Mouse (Mus musculus) cerebellum, adult 2 months (tissue): ENCODE measurements around the gene Tmem171. TPM values are rescaled to one million over a fixed set of nuclear protein-coding genes. Genes with fewer than 3 reads are reported as not detected.

ENCODE experiments used
- DNase-seq, 2 experiments: peaks; one replicate each; pipeline ENCODE4 v3.0.0; 2021
- H3K27ac ChIP-seq: fragments of 200-500 bp; 2 replicates; pipeline ENCODE4 v1.5.1; 2012; ENCODE audit warnings: low read length, control low read depth, inconsistent platforms; ENCODE audit not compliant: insufficient read depth
- H3K27me3 ChIP-seq: fragments of 200-500 bp; 2 replicates; pipeline ENCODE4 v1.6.1; 2012; ENCODE audit warnings: inconsistent platforms, mild to moderate bottlenecking, low read length, moderate library complexity; ENCODE audit not compliant: control insufficient read depth, insufficient read depth
- H3K4me1 ChIP-seq: fragments of 200-500 bp; 2 replicates; pipeline ENCODE4 v1.6.1; 2011; ENCODE audit warnings: low read length; ENCODE audit not compliant: control insufficient read depth, insufficient read depth
- H3K4me3 ChIP-seq: fragments of 200-500 bp; replicated peaks from 2 replicates; pipeline ENCODE3; 2011; ENCODE audit warnings: mild to moderate bottlenecking, low read depth, low read length, control low read depth; ENCODE audit not compliant: insufficient read depth
- CTCF ChIP-seq: fragments of 200-500 bp; IDR thresholded peaks from 2 replicates; pipeline ENCODE4 v1.5.1; 2011; ENCODE audit warnings: low read depth, mild to moderate bottlenecking, control low read depth, low read length, moderate library complexity, borderline replicate concordance; ENCODE audit not compliant: insufficient read depth
- POLR2A ChIP-seq: fragments of 200-500 bp; IDR thresholded peaks from 2 replicates; pipeline ENCODE4 v1.6.1; 2011; ENCODE audit warnings: low read length, control low read depth, borderline replicate concordance; ENCODE audit not compliant: insufficient read depth
- WGBS: fragments of 180-500 bp; shearing (Covaris S2); methylation state at CpG from one replicate; pipeline ENCODE4 v1.1.7; 2018; 5-methylcytosine and 5-hydroxymethylcytosine counted together
- polyA plus RNA-seq: library from polyadenylated mRNA; depleted of rRNA; stranded (reverse); fragments of >200 nt; gene quantifications from 2 replicates; pipeline ENCODE4 v1.2.3, GENCODE M21; 2012

Gene Tmem171
- polyA plus RNA-seq, 1 experiment = not detected

DNA sequence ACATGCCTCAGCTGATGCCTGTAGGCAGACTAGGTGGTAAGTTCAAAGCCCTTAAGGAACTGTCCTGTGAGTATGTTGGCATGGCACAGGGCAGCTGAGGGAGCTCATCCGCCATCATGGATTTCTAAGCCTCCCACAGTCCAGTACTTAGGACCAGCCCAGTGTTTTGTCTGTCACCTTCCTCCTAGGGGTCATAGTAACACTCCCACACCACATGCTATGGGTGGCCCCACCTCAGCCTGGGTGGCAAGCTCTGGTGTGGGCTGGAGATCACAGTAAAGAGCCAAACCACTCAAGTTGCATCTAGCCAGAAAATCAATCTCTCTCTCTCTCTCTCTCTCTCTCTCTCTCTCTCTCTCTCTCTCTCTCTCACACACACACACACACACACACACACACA lies 15.4 kb downstream of the Tmem171 start:
- no peak for TF ChIP-seq POLR2A
- TF ChIP-seq CTCF = no peak
- no peak overlapping the region for H3K27ac ChIP-seq
- DNase-seq = no peak
- no peaks in the 10 kb centered on the region for H3K27me3 ChIP-seq
- H3K4me1 ChIP-seq = no peaks in the 10 kb centered on the region
- 93% methylated on average over 1 of the region's 1 CpGs for WGBS
- no peak overlapping the region for H3K4me3 ChIP-seq

DNA sequence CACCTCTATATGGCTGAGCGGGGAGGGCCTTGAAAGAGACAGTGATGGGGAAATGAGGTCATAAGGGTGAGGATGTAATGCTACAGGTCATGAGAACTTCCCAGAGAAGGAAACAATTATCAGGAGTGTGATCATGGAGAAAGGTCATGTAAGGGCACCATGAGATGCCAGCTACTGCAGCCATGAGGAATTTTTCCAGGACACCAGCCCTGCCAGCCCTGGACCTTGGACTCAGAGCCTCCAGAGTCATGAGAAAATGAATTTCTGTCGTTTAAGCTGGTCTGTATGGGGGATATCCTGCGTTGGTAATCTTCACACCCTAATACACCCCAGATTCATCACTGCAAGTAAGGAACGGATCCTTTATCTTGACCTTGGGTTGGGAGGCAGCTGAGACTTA lies 20.7 kb downstream of the Tmem171 start:
- no peak for TF ChIP-seq CTCF
- no peak for TF ChIP-seq POLR2A
- Histone ChIP-seq H3K4me1 (no peaks in the 10 kb centered on the region), H3K27ac (no peak overlapping the region), H3K27me3 (no peaks in the 10 kb centered on the region), H3K4me3 (no peak overlapping the region)
- DNase-seq = no peak
- 66% methylated on average over 4 of the region's 4 CpGs for WGBS

GRCm38 (mm10) chr13:98669296-98669695 lies 25.3 kb downstream of the Tmem171 start:
- no peak overlapping the region for H3K4me3 ChIP-seq
- H3K27ac ChIP-seq = no peak overlapping the region
- TF ChIP-seq POLR2A = no peak
- TF ChIP-seq CTCF = no peak
- H3K4me1 ChIP-seq = no peaks in the 10 kb centered on the region
- DNase-seq = no peak
- 84% methylated on average over 3 of the region's 3 CpGs for WGBS
- no peaks in the 10 kb centered on the region; the same call in 1 of the 2 replicates for H3K27me3 ChIP-seq

GRCm38 (mm10) chr13:98667316-98667715 lies 27.3 kb downstream of the Tmem171 start:
- no peak for DNase-seq
- no peak overlapping the region for H3K27ac ChIP-seq
- no peaks in the 10 kb centered on the region; the same call in 1 of the 2 replicates for H3K27me3 ChIP-seq
- H3K4me3 ChIP-seq = no peak overlapping the region
- 82% methylated on average over 3 of the region's 3 CpGs for WGBS
- TF ChIP-seq CTCF (no peak), POLR2A (no peak)
- H3K4me1 ChIP-seq = no peaks in the 10 kb centered on the region

DNA sequence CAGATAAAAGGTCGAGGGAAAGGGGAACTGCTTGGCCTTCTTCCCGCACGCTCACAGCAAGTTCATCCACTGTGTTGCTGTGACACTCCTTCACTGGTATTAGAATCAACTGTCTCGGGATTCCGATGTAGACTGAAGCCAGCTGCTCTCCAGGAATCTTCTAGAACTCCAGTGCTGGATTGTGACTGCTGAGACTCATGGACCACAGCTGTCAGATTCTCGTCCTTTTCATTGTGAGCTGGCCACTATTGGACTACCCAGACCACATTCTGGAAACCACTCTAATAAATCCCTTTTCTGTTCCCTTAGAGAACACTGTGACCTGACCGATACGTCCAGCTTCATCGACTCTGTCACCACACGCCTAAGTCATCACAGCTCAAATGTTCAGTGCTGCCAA lies 29.4 kb downstream of the Tmem171 start:
- Histone ChIP-seq H3K27ac (no peak overlapping the region), H3K4me1 (no peaks in the 10 kb centered on the region), H3K27me3 (no peaks in the 10 kb centered on the region; the same call in 1 of the 2 replicates), H3K4me3 (no peak overlapping the region)
- TF ChIP-seq CTCF (no peak), POLR2A (no peak)
- WGBS = 75% methylated on average over 10 of the region's 10 CpGs
- no peak for DNase-seq

- no peak for DNase-seq
- H3K27ac ChIP-seq = no peak overlapping the region
- TF ChIP-seq POLR2A (no peak), CTCF (no peak)
- H3K4me3 ChIP-seq = no peak overlapping the region
- 88% methylated on average over 4 of the region's 4 CpGs for WGBS
- H3K4me1 ChIP-seq = no peaks in the 10 kb centered on the region
- no peaks in the 10 kb centered on the region; the same call in 1 of the 2 replicates for H3K27me3 ChIP-seq
These were observed 32.4 kb downstream of the Tmem171 start for GRCm38 (mm10) chr13:98662173-98662675.

DNA sequence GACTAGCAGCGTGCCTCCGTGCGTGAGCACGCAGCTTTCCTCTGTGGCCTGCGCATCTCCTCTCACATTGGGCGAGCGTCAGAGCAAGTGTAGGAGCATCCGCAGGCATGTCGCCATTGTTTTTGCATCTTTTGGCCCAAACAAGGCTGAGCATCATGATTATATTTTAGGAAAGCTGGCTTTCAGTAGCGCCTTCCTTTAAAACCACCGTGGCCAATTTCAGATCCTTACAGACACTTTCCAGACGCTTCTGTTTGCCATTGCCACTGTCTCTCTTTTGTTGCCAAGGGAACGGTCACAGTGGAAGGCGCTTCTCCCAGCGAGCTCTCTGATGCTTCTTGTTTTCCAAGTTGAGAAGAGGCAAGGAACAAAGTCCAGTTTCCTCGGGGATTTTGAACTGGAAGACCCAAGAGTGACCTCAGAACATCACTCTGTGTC lies 38.6 kb downstream of the Tmem171 start:
- WGBS = 58% methylated on average over 16 of the region's 16 CpGs
- Histone ChIP-seq H3K27me3 (no peaks in the 10 kb centered on the region), H3K4me1 (peaks cover 3% of the 10 kb centered on the region; the same call in 1 of the 2 replicates), H3K27ac (no peak overlapping the region), H3K4me3 (no peak overlapping the region)
- TF ChIP-seq CTCF (no peak), POLR2A (no peak)
- DNase-seq = no peak

DNA sequence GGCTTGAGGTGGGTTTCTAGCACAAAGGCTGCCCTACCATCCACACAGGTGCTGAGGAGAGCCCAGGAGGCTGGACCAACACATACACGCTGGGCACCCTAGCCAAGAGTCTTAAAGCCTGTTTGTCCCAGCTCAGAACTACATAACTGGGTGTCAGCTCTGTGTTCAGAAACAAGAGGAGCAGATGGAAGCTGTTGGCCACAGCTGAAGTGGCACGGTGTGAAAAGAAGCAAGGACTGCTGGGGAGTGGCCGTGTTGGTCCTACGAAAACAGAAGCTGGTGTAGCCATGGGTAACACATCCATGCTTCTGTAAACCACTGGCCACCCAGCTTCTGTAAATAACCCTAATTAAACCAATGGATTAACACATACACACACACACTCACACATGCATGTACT lies 39.3 kb downstream of the Tmem171 start:
- H3K27me3 ChIP-seq = no peaks in the 10 kb centered on the region
- DNase-seq = no peak
- H3K4me3 ChIP-seq = no peak overlapping the region
- H3K4me1 ChIP-seq = peaks cover 3% of the 10 kb centered on the region; the same call in 1 of the 2 replicates
- TF ChIP-seq POLR2A (no peak), CTCF (no peak)
- no peak overlapping the region for H3K27ac ChIP-seq
- 43% methylated on average over 4 of the region's 4 CpGs for WGBS
